Mouse (Mus musculus) brain, embryonic 14.5 days (tissue): ENCODE measurements at regions not wholly inside any gene's neighbourhood (a gene's known extent, or its start where the extent isn't known, plus 50 kb on each side); places are given as distances from the start of the nearest gene placed in this dataset.

Experiments
- CTCF ChIP-seq: fragments of 200-500 bp; IDR thresholded peaks from 2 replicates; pipeline ENCODE4 v1.5.1; 2012; ENCODE audit warnings: inconsistent platforms, mild to moderate bottlenecking, moderate library complexity, borderline replicate concordance; ENCODE audit not compliant: insufficient read depth, insufficient read length; ENCODE audit errors: extremely low read depth
- POLR2A ChIP-seq: fragments of 200-500 bp; IDR thresholded peaks from 2 replicates; pipeline ENCODE4 v1.6.1; 2012; ENCODE audit warnings: mild to moderate bottlenecking, inconsistent platforms, borderline replicate concordance; ENCODE audit not compliant: poor library complexity, insufficient read depth, insufficient read length, severe bottlenecking; ENCODE audit errors: extremely low read depth

- no peak for TF ChIP-seq POLR2A
- TF ChIP-seq CTCF, result no peak
Observed at GRCm38 (mm10) chr14:102898445-102898844, 84.0 kb downstream of the Kctd12 start.
